Mouse (Mus musculus) cerebellum, adult 18-20 months (tissue): ENCODE measurements around the gene 4931409K22Rik.

ENCODE experiments used
- DNase-seq, 2 experiments: peaks; one replicate each; pipeline ENCODE4 v3.0.0; 2021

4931409K22Rik gene

GRCm38 (mm10) chr5:24556709-24557108 is at the start of gene 4931409K22Rik:
TSS of gene 4931409K22Rik (minus strand) at chr5:24556809.
- no peak for DNase-seq

DNA sequence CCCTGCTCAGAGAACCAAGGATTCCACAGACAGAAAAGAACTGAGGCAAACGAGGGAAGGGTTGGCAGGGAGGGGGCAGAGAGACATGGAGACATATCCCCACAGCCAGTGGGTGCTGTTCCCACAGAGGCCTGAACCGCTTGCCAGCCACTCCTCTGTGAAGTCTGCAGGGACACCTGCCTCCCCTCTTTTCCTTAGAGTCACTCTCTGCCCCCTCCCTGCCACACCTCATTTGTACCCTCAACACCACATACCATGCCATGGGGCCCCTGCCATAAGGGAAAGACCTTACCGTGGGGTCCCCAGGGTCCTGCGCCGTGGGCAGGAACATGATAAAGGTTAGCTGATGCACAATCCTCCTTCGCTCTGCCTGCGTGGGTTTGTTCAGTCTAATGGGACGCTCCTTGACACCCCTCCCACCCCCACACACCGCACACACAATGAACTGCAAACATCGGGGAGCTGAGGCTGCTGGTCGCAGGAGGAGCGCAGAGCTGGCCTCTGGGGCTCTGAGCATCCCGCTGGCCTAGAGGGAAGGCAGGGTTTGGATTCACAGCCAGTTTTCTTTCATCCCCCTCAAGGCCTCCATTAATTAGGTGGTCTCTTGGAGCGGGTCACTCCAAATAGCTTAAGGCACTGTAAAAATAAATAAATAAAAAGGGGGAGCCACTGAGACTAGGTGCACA is 49.5 kb upstream of the 4931409K22Rik start:
- no peak for DNase-seq

DNA sequence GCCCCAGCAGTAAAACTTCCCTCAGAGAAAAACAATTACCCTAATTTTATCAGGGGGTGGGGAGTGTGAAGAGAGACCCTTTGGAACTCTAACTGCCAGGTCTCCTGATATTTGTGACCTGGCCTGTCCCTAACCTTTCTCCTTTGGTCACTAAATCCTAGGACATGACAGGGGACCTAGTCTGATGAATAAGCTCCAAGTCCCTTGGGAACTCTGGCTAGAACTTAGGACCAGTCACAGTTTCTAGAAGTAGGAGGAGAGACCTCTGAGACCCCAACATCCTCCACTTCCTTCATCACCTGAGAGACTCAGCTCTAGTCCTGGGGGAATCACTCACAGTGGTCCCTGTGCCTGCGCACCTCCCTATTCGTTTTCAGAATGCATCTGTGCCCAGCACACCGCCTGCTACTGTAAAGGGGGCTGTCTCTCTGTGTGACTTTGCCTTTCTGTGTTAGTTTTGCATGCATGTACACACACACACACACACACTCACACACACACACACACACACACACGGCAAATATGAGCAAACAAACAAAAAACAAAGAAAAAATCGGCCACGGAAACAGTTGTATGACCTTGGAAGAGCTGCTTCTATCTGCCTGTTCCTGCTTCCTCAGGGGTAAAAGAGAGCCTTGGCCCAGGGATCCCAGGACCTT is 48.8 kb upstream of the 4931409K22Rik start:
- no peak for DNase-seq

DNA sequence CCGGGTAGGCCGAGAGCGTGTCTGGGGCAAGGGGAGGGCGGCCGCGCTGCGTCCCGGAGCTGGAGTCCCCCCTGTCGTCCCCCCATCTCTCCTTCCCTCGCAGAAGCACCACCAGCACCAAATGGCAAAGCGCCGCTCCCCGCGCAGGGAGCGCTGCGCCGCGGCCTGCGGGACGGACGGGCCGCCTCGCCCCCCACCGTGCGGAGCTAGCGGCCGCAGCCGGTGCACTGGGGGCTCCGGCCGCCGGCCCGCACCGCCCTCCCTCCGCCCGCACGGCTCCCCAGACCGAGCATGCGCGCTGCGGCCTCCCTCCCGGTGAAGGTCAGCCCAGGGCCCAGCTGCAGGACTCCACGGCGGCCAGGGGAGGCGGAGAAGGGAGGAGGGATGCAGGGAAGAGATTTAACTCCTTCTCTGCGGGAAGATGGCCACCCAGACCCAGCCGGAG is 48.1 kb upstream of the 4931409K22Rik start:
- peak; percentile 83 to 84 for DNase-seq

DNA sequence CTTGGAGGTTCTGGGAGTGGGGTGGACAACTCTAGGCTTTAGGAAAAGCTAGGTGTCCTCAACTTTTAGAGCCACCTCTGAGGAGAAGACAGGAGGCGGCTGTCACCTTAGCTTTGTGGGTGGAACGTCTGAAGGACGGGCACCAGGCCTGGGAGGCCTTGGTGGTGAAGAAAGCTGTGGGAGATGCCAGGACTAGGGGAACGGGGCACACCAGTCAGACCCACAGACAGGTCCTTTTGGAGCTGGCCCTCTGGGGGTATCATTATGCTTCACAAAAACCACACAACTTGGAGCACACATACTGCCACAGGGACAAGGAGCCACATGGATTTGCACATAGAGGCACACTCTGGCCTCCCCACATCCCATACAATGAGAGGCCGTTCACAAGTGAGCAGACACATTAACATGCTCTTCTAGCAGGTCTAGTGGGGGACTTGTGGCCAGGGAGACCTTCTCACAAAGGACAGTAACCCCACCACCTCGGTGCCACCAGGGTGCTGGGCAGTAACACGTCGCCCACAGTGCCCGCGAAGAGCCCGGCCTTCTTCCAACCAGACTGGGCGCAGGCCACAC is 47.6 kb upstream of the 4931409K22Rik start:
- DNase-seq: peak in 1 of 2 experiments; percentile 39

DNA sequence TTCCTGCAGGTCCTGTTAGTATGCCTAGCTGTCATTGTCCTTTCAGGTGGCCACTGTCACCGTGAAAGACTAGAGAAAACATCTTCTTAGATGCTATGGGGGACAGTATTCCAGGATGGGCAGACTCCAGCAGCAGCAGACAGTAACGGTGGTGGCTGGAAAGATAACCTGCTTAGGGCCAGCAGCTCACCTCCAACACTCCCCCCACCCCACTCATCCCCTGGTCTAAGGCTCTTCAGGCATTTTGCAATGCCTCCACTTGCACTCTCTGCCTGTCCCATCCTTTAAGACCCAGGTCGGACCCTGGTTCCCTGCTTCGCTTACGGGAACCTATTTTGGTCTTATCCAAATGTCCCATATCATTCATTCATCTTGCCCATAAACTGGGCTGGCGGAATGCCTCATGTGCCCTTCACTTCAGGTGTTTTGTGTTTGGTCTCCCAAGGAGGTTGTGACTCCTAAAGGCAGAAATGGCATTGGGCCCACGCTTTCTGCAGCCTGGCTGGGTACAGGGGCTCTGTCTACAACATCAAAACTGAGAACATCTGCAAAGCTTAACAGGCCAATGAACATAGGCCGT is 46.9 kb upstream of the 4931409K22Rik start:
- no peak for DNase-seq

DNA sequence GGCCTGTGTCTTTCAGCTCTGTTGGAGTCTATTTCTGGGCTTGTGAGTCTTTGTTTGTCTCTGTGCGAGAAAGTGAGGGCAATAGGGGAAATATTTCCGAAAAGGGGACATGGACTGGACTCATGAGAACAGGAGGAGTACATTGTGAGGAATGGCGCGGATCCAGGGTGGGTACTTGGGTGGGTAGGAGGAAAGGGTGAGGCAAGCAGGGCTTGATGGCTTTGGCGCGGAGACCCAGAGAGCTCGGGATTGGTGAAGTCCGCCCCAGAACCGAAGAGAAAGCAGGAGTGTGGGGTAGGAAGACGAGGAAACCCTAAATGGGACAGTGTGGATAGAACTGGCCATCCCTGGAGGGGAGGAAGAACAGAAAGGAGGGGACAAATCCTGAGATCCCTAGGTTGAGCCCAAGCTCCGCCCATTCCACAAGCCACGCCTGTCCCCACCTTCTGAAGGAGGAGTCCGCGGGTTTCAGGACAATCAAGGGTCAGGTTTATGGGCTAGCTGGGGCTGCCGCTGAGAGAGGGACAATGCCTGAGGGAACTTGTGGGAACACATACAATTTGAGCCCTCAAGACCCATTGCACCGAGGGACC is 46.2 kb upstream of the 4931409K22Rik start:
- peak; percentile 67 to 83 for DNase-seq

DNA sequence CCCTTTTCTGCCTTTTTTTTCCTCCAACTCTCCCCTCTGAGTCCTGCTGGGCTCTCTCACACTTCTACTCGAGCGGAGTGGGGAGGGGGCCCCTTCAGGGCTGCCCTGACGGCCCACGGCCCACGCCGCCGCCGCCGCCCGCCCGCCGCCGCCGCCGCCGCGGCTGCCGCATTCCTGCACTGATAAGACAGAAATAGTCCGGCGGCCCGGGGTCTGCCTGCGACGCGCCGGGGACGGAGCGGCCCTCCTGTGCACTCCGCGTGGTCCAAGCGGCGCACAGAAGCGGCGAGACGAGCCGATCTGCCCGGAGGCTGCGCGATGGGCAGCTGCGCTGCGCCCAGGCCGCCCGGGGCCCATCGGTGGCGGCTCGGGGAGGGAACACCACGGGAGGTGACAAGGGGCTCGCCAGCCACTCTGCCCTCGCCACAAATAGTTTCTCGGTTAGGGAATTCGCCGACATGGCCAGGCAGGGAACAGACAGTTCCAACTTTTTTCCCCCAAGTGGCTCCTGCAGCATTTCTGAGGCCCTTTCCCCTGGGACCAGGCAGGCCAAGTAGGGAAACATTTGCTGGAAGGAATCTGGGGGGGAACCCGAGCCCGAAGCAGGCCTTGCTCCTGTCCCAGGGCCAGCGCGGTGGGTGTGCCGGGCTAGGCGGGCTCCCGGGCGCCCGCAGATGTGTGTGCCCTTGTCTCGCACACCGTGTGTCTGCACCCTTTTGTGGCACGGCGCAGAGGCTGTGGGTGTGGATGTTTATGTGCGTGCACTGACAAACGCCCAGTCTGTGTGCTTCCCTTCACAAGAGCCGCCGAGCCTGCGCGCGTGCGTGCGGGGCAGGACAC is 45.5 kb upstream of the 4931409K22Rik start:
- DNase-seq: peak; percentile 38 to 55

GRCm38 (mm10) chr5:24601071-24601835 is 44.6 kb upstream of the 4931409K22Rik start:
- peak in 1 of 2 experiments; percentile 25 for DNase-seq

DNA sequence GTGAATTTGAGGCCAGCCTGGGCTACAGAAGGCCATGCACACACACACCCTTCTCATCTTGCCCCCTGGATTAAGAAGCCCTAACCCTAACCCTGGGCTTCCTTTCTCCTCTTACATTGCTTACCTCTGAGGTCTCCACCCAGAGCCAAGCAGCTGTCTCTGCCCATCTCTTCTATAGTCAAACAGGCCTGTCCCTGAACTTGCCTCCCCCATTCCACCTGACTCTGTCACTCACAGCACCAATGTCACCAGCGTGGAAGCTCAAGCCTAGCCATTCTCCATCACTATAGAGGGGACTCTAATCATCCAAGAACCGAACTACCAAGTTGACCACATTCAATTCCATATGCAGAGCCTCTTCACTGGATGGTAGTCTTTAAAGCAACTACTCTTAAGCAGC is 43.6 kb upstream of the 4931409K22Rik start:
- no peak for DNase-seq

DNA sequence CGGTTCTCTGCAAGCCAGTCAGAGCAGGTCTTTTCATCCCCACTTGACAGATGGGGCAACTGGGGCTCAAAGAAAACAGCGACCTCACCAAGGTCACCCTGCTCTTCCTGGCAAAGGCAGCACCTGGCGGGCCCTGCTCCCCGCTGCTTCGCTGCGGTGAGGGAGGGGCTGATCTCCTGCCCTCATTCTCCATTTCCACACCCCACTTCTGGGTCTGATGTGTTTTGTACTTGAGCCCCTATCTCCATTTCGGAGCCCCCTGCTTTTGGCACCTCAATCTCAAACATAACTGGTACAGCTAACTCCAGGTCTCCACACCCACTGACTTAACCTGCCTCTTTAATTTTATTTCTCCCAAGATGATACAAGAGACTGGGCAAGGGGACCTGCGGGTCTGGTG is 42.5 kb upstream of the 4931409K22Rik start:
- peak in 1 of 2 experiments; percentile 26 for DNase-seq

DNA sequence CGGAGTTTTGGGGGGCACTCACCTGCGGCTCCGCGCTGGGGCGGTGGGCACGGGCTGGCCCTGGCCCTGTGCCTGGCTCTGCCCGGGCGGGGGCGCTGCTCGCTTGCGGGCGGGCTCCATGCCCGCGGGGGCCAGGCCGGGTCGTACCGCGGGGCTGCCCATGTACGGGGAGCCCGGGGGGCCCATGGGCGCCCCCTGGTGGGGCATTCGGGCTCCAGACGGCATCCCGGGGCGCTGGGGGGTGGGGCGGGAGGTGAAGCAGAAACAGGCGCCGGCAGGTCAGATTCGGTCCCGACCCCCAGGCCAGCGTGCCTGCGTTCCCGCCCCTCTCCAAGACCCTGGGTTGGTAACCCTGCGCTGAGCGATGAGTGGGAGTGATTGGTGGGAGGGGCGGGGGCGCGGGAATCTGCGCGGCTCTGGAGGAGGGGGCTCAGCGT is 42.0 kb upstream of the 4931409K22Rik start:
- peak; percentile 28 to 66 for DNase-seq

DNA sequence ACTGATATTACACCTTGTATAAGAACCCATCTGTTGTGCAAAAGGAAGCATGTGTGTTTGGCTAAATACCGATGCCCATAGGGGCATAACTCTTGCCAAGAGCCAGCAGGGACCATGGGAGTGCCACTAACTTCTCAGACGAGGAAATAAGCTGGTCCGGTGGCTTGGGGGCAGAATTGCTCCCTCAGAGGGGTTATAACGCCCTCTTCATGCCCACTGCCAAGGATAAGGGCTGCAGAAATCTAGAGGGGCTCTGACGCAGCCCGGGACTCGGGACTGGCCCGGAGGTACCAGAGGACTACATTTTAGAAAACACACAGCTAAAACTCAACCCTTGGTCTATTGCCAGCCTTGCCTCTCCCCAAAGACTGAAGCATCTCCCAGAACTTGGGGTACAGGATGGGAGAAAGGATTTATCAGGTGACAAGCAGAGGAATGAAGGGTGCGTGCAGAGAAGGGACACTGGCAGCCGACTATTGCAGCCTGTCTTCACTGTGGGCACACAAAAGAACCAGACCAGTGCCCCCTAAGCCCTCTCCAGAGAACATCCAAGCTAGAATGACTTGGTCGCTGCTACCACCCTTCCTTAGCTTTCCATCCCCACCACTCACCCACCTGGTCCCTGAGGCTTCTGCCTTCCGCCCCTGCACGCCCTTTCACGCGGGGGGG is 41.4 kb upstream of the 4931409K22Rik start:
- peak; percentile 41 to 49 for DNase-seq

- peak; percentile 82 for DNase-seq
Observed at GRCm38 (mm10) chr5:24597221-24597728, 40.7 kb upstream of the 4931409K22Rik start.

- DNase-seq: peak; percentile 35 to 44
Observed at GRCm38 (mm10) chr5:24596519-24597171, 40.0 kb upstream of the 4931409K22Rik start.

GRCm38 (mm10) chr5:24595786-24596380 is 39.3 kb upstream of the 4931409K22Rik start:
- DNase-seq: no peak

- DNase-seq: no peak
Observed at GRCm38 (mm10) chr5:24595261-24595660, 38.7 kb upstream of the 4931409K22Rik start.

- DNase-seq: no peak
Observed at GRCm38 (mm10) chr5:24594346-24594745, 37.7 kb upstream of the 4931409K22Rik start.

DNA sequence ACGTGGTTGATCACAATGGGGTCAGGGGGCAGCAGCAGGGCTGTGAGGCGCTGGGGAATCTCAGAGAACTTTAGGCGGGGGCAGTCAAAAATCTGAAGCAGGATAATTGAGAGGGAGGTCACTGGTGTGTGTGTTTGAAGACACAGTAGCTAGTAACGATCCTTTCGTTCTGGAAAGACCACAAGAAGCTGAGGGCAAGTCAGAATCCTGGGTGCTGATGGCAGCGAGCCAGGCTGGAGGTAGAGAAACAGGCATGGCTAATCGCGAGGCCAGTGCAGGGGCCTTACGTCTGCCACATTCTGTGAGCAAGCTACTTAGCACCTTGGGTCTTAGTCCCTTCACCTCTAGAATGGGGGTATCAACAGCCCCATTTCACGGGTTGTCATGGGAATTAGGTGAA is 37.3 kb upstream of the 4931409K22Rik start:
- DNase-seq: no peak

DNA sequence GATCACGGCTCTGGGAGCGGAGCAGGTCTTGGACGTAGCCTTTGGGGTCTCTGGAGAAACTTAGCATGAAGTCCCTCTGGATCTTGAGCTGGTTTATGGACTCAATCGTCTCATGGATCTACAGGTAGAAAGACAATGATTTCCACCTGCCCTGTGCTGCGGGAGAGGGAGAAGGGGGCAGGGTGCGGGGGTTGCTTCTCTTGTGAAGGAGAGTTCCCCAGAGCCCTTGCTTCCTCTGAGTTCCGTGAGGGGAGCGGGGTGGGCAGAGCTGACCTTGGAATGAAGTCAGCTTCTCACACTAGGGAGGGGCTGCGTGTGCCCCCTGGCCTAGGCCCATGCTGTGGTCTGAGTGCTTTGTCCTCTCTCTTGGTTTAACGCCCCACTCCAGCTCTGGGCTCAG is 36.6 kb upstream of the 4931409K22Rik start:
- DNase-seq: no peak
